Mouse (Mus musculus) lung, postnatal 0 days (tissue): ENCODE data around the gene Il1rapl1.

Experiments
- CTCF ChIP-seq: IDR thresholded peaks from 2 replicates; pipeline ENCODE4 v1.5.1; 2016; ENCODE audit warnings: antibody characterized with exemption, mild to moderate bottlenecking
- EP300 ChIP-seq: IDR thresholded peaks from 2 replicates; pipeline ENCODE4 v1.6.1; 2016; ENCODE audit warnings: antibody characterized with exemption, mild to moderate bottlenecking, control low read depth

- TF ChIP-seq CTCF: no peak
- no peak for TF ChIP-seq EP300
These were observed 3.2 kb downstream of the Il1rapl1 start for GRCm38 (mm10) chrX:88112254-88112653.
